Mouse (Mus musculus) intestine, embryonic 14.5 days (tissue): Measurements from ENCODE around the gene Col4a4. TPM values are rescaled to one million over a fixed set of nuclear protein-coding genes. Genes with fewer than 3 reads are reported as not detected.

Source experiments
- ATAC-seq: fragments of 200-750 bp; cut with Nextera tagmentation; replicated peaks from 2 replicates; pipeline ENCODE4 v1.8.0; 2017; ENCODE audit warnings: low read depth, moderate number of reproducible peaks, moderate TSS enrichment, moderate library complexity; ENCODE audit not compliant: low FRiP score, low TSS enrichment
- DNase-seq: peaks from one replicate; pipeline ENCODE4 v3.0.0-alpha.2; 2018; ENCODE audit warnings: low spot score
- H3K27ac ChIP-seq: fragments of 300-500 bp; sonication (generic); 2 replicates; pipeline ENCODE4 v1.5.1; 2014; ENCODE audit warnings: low read depth, mild to moderate bottlenecking, control low read depth
- H3K27me3 ChIP-seq: fragments of 300-500 bp; sonication (generic); replicated peaks from 2 replicates; pipeline ENCODE4 v1.6.1; 2014; ENCODE audit warnings: low read length, control low read depth; ENCODE audit not compliant: control insufficient read depth, insufficient read depth
- H3K36me3 ChIP-seq: fragments of 300-500 bp; sonication (generic); 2 replicates; pipeline ENCODE4 v1.6.1; 2014; ENCODE audit warnings: low read length, control low read depth; ENCODE audit not compliant: control insufficient read depth, insufficient read depth
- H3K4me1 ChIP-seq: fragments of 300-500 bp; sonication (generic); replicated peaks from 2 replicates; pipeline ENCODE4 v1.6.1; 2014; ENCODE audit warnings: low read length, control low read depth, mixed read lengths; ENCODE audit not compliant: control insufficient read depth, insufficient read depth
- H3K4me2 ChIP-seq: fragments of 300-500 bp; sonication (generic); 2 replicates; pipeline ENCODE4 v1.6.1; 2014; ENCODE audit warnings: low read length
- H3K4me3 ChIP-seq: fragments of 300-500 bp; sonication (generic); 2 replicates; pipeline ENCODE4 v1.5.1; 2014; ENCODE audit warnings: low read depth, low read length, control low read depth, mixed read lengths
- H3K9ac ChIP-seq: fragments of 300-500 bp; sonication (generic); 2 replicates; pipeline ENCODE4 v1.6.1; 2014; ENCODE audit warnings: mild to moderate bottlenecking, low read length
- H3K9me3 ChIP-seq: fragments of 300-500 bp; sonication (generic); 2 replicates; pipeline ENCODE4 v1.6.1; 2016; ENCODE audit warnings: low read length, control low read depth; ENCODE audit not compliant: control insufficient read depth
- WGBS: fragments of 180-500 bp; shearing (Covaris S2); extraction: QIAGEN DNeasy Blood & Tissue Kit; methylation state at CpG from one replicate; pipeline ENCODE4 v1.1.7; 2014; 5-methylcytosine and 5-hydroxymethylcytosine counted together
- polyA plus RNA-seq: library from polyadenylated mRNA; unstranded; fragments of >200 nt; fragmentation: Nextera tagmentation; extraction: Ambion mirVana; gene quantifications from 2 replicates; pipeline ENCODE4 v1.2.1, GENCODE M21; 2014

The Col4a4 gene
- polyA plus RNA-seq, 1 experiment from 2014 or later = 0.05 TPM

DNA sequence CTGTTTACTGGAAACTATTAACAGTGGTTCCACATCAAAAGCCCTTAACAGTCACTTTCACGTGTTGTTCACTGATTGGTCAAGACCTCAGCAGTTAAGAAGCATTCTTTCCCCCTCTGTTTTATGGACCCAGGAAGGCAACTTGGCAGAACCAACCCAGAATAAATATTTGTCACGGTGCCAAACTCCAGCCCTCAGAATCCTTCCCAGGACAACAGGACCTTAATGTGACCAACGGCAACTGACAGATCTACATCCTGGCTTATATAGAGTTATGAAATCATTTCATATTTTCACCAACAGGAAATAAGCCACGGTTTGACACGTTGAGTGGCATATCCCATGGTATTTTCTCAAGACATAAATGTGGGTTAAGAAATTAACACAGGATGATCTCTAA, 46.6 kb downstream of the Col4a4 start:
- Histone ChIP-seq H3K4me2 (no peak overlapping the region), H3K9me3 (no peaks in the 10 kb centered on the region), H3K27ac (no peak overlapping the region), H3K36me3 (no peaks in the 10 kb centered on the region), H3K9ac (no peak overlapping the region), H3K27me3 (no peaks in the 10 kb centered on the region), H3K4me3 (no peak overlapping the region), H3K4me1 (no peaks in the 10 kb centered on the region)
- 81% methylated on average over 5 of the region's 5 CpGs for WGBS
- DNase-seq (no peak), ATAC-seq (no peak)

DNA sequence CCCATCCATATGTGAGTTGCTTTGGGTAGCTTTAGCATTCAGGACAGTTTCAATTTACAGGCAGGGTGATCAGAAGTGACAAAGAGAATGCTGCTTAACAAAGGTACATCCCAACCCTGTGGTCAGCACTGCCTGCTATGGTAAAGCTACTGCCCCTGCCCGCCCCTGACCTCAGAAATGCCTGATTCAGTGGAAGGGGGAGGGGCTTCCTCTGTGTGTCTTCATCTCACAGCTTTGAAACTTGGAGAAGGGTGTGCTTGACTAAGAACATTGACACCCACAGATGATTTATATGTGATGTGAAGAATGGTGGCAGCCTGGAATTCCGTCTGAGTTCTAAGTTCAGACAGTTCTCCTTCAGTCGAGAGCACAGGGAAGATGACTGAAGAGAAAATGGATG, 48.8 kb downstream of the Col4a4 start:
- Histone ChIP-seq H3K4me1 (no peaks in the 10 kb centered on the region), H3K27ac (no peak overlapping the region), H3K9ac (no peak overlapping the region), H3K4me2 (no peak overlapping the region), H3K4me3 (no peak overlapping the region), H3K36me3 (no peaks in the 10 kb centered on the region), H3K27me3 (no peaks in the 10 kb centered on the region), H3K9me3 (no peaks in the 10 kb centered on the region)
- ATAC-seq (no peak), DNase-seq (no peak)
- 55% methylated on average over 3 of the region's 3 CpGs for WGBS

DNA sequence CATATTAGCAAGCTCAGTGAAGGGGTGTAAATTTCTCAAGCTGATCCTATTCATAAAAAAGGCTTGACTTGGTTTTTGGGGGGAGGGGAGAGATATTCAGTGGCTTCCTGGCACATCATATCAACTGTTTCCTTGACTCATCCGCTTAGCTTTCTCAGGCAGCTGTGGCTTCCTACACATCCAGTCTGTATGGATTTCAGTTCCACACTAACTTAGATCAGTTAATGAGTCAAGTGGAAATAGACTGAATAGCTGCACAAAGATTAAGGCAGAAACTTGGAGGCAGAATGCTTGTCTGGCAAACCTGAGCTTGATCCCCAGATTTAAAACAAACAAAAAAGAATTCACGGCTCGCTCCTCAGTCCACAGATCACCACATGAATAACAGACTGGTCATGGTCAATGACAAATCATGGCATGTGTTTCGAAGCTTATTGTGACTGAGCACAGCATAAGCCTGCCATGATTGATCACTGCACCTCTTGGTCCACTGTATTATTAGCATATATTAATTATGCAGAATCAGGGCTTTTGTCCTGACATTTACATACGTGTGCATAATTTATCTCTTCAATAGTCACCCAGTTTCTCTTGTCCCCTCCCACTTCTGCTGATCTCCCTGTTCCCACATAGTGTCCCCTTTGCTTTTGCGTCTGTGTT, 50.0 kb downstream of the Col4a4 start:
- Histone ChIP-seq H3K27ac (no peak overlapping the region), H3K36me3 (no peaks in the 10 kb centered on the region), H3K4me1 (no peaks in the 10 kb centered on the region), H3K4me2 (no peak overlapping the region), H3K9me3 (no peaks in the 10 kb centered on the region), H3K27me3 (no peaks in the 10 kb centered on the region), H3K4me3 (no peak overlapping the region), H3K9ac (no peak overlapping the region)
- DNase-seq (no peak), ATAC-seq (no peak)
- 58% methylated on average over 6 of the region's 6 CpGs for WGBS

DNA sequence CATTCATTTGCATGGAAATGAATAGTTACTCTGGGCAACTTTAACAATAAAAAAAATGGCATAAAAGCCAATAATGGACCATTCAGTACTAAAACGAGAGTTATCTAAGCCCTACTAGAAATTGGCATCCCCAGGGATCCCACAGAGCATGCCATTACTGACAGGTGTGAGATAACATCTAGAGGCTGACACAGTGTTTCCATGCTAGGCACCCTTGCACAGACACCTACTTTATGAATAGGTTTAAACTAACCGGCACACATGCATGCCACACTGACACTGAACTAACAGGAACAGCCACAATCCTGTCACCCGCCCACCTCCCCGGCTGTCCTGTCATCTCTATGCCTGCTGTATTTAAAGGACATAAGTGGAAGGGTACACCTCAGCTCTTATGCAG, 58.7 kb downstream of the Col4a4 start:
- Histone ChIP-seq H3K36me3 (no peaks in the 10 kb centered on the region), H3K4me2 (no peak overlapping the region), H3K4me3 (no peak overlapping the region), H3K9me3 (no peaks in the 10 kb centered on the region), H3K4me1 (no peaks in the 10 kb centered on the region), H3K27ac (no peak overlapping the region), H3K9ac (no peak overlapping the region), H3K27me3 (no peaks in the 10 kb centered on the region)
- DNase-seq (no peak), ATAC-seq (no peak)
- WGBS = 80% methylated on average over 4 of the region's 4 CpGs

DNA sequence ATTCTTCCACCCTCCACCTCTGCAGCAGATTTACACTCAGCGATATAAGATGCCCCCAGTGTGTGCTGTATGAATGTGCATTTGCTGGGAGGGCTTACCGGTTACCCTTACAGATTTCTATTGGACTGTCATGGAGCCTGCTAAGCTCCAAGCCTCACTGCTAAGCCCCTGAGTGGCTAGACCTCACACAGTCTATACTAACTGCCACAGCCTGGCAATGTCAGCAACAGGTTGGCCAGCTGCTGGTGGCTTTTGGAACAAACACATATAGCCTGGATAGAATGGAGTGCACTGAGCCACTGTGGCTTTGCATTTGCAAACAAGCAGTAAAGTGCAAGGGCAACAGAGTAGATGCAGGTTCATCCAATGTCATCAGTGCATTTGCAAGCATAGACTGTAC, 94.7 kb downstream of the Col4a4 start:
- no peaks in the 10 kb centered on the region for H3K4me1 ChIP-seq
- H3K9me3 ChIP-seq = no peaks in the 10 kb centered on the region
- H3K27ac ChIP-seq = no peak overlapping the region
- no peaks in the 10 kb centered on the region for H3K27me3 ChIP-seq
- H3K4me2 ChIP-seq = no peak overlapping the region
- 67% methylated on average over 2 of the region's 2 CpGs for WGBS
- DNase-seq (no peak), ATAC-seq (no peak)
- H3K4me3 ChIP-seq = no peak overlapping the region
- no peaks in the 10 kb centered on the region for H3K36me3 ChIP-seq
- no peak overlapping the region for H3K9ac ChIP-seq

DNA sequence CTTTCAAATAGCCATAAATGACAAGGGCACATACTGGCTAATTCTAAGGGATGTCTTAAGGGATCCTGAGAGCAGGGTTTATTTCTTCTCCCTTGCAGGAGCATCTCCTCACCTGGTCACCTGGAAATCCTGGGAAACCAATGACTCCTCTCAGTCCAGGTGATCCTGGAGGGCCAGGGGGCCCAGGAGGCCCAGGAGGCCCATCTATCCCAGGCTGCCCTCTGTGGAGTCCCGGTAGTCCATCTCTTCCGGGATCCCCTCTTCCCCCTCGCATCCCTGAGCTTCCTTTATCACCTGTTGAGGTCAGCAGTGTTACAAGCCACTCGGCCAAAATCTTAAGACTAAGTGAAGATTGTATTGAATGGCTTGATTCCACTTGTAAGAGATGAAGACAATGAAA, 100.3 kb downstream of the Col4a4 start:
- no peaks in the 10 kb centered on the region for H3K4me1 ChIP-seq
- no peaks in the 10 kb centered on the region for H3K36me3 ChIP-seq
- DNase-seq (no peak), ATAC-seq (no peak)
- no peak overlapping the region for H3K27ac ChIP-seq
- no peaks in the 10 kb centered on the region for H3K9me3 ChIP-seq
- no peak overlapping the region for H3K9ac ChIP-seq
- 83% methylated on average over 4 of the region's 4 CpGs for WGBS
- no peak overlapping the region for H3K4me2 ChIP-seq
- H3K27me3 ChIP-seq = no peaks in the 10 kb centered on the region
- H3K4me3 ChIP-seq = no peak overlapping the region

DNA sequence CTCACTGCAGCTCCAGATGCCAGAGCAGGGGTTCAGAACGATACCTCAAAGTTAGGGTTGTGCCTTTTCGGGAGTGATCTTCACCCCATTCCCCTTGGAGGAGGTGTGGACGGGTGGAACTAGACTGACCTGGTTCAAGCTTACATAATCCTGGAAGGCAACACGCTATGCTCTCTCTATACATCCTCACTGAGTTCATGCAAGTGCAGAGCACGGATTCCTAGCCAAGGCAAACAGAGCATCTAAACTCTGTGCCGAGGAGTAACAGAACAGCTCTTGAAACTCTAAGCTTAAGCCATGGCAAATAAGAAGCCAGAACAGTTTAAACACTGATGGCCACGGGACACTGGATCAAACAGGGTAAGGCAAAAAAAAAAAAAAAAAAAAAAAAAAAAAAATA, 104.3 kb downstream of the Col4a4 start:
- Histone ChIP-seq H3K27ac (no peak overlapping the region), H3K9me3 (no peaks in the 10 kb centered on the region), H3K27me3 (no peaks in the 10 kb centered on the region), H3K9ac (no peak overlapping the region), H3K4me2 (no peak overlapping the region), H3K4me3 (no peak overlapping the region), H3K4me1 (no peaks in the 10 kb centered on the region), H3K36me3 (no peaks in the 10 kb centered on the region)
- WGBS = 79% methylated on average over 7 of the region's 7 CpGs
- DNase-seq (no peak), ATAC-seq (no peak)

DNA sequence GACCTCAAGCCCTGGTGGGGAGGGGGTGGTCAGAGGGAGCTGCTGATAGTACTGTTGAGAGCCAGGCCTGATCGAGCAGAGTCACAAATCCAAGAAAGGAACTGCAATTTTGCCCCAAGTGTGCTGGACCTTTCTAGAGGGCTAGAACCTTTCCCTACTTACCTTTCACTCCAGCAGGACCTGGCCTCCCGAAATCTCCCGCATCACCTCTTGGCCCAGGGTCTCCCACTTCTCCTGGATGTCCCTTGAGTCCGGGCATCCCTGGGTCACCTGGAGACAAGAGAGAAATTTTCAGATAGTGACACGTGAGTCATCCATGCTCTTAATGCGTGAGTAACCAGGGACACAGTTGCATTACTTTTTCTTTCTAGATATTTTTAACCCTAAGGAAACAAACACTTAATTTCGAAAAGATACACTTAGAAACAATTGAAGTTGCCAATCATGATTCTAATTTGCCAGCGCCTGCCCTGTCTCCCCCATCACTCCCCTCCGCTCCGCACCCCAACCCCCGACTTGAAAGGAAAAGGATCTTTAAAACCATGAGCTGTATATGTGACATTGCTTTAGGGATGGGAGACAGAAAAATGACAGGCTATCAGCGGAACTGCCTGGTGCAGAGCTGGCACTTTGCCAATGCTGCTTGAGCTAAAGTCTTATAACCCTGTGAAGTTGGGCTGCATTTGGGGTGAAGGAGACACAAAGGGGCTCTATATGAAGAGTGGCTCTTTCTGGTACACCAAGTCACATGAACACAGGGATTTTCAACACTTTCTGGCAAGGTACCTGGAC, 106.8 kb downstream of the Col4a4 start:
- Histone ChIP-seq H3K9me3 (no peaks in the 10 kb centered on the region), H3K36me3 (no peaks in the 10 kb centered on the region), H3K9ac (no peak overlapping the region), H3K27me3 (no peaks in the 10 kb centered on the region), H3K27ac (no peak overlapping the region), H3K4me1 (0 out of 2 replicates have a peak, but pooled peaks cover 5% of the 10 kb centered on the region), H3K4me3 (no peak overlapping the region), H3K4me2 (no peak overlapping the region)
- ATAC-seq (no peak), DNase-seq (no peak)
- WGBS = 89% methylated on average over 12 of the region's 12 CpGs

DNA sequence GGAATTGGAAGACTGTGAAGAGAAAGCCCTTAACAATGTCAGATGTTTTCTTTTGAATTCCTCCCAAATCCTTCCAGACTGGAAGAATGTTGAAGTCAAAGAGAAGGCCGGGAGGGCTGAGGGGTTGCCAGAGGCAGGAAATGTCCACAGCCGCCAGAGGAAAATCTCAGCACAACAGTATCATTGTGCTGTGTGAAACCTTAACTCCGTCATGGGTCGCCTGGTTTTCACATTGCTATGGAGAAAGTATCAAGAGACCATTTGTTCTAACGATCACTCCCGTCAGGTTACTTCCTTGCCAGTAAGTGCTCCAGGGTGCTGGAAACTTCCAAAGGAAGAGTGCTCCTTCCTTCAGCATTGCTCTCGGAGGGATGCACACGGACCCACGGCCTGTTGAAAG, 109.9 kb downstream of the Col4a4 start:
- no peak overlapping the region for H3K9ac ChIP-seq
- no peaks in the 10 kb centered on the region for H3K9me3 ChIP-seq
- DNase-seq = no peak
- no peak overlapping the region for H3K4me3 ChIP-seq
- H3K4me2 ChIP-seq = no peak overlapping the region
- no peaks in the 10 kb centered on the region for H3K36me3 ChIP-seq
- no peaks in the 10 kb centered on the region for H3K27me3 ChIP-seq
- 24% methylated on average over 9 of the region's 9 CpGs for WGBS
- no peak for ATAC-seq
- no peak overlapping the region for H3K27ac ChIP-seq
- H3K4me1 ChIP-seq = 0 out of 2 replicates have a peak, but pooled peaks cover 5% of the 10 kb centered on the region
